ENCODE assay signal across 23 mouse cellular contexts in the genomic region with DNA sequence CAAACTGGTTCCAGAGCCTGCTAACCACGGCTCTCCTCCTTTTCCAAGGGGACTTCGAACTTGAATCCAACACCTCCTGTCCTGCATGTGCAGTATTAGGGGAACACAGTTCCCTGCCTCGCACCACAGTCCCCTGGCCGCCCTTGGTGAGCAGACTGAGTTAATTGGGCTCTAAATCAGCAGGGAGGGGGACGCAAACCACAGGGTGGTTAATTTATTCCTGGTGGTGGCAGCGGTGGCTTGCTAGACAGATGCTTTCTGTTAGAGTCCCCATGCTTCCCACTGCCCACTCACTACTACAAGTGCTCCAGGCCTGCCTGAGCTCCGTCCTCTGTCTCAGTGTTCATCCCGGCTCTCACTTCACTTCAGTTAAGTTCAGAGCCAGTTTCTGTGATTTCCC.
A peak's percentile ranks its signal among the peaks of the same experiment; 100 is the strongest.
DNase-seq lines count a peak whose midpoint lies in the region; ATAC-seq and TF ChIP-seq lines count a peak whose summit lies in the region.
"Had no signal": no experiment of that assay in that cellular context is flagged by ENCODE, and none has a peak within 500 bp of the region (broad histone marks: within the 10 kb centered on the region; RNA-seq: fewer than 3 reads in every experiment).

No protein-coding gene starts in this region.

- 0 out of 2 replicates have a peak, but pooled peaks have one; percentile 11 for TF ChIP-seq CTCF in kidney, postnatal 0 days (IDR thresholded peaks at IDR 0.05; ENCODE audit: low read depth)
- peak; percentile 24; the same call in 1 of the 2 replicates for TF ChIP-seq CTCF in stomach, postnatal 0 days (IDR thresholded peaks at IDR 0.05; ENCODE audit: low read depth)

- no peak for ATAC-seq in kidney, postnatal 0 days (replicated peaks; ENCODE audit: low FRiP score, low read depth)
- no peak for ATAC-seq in embryonic facial prominence, embryonic 11.5 days (replicated peaks; ENCODE audit: insufficient number of reproducible peaks, low FRiP score, low TSS enrichment, low read depth)
- ATAC-seq in stomach, postnatal 0 days (ENCODE audit: low FRiP score, low TSS enrichment), result no peak
- no peak for ATAC-seq in liver, embryonic 11.5 days (replicated peaks; ENCODE audit: low FRiP score)
- ATAC-seq: CD4-positive, CD25-positive, alpha-beta regulatory T cell, adult 4 months; forebrain, postnatal 0 days; intestine, embryonic 16.5 days had no signal

- 42% methylated on average over 8 of the region's 8 CpGs for WGBS in kidney, postnatal 0 days
- WGBS in embryonic facial prominence, embryonic 11.5 days, result 39% methylated on average over 8 of the region's 8 CpGs
- 76% methylated on average over 8 of the region's 8 CpGs for WGBS in stomach, postnatal 0 days
- 56% methylated on average over 8 of the region's 8 CpGs for WGBS in liver, embryonic 11.5 days

- no peaks in the 10 kb centered on the region for H3K36me3 ChIP-seq in kidney, postnatal 0 days (ENCODE audit: insufficient read depth, low read length)
- no peaks in the 10 kb centered on the region for H3K36me3 ChIP-seq in embryonic facial prominence, embryonic 11.5 days (replicated peaks; ENCODE audit: control insufficient read depth, insufficient read depth, low read depth, low read length)
- H3K36me3 ChIP-seq in stomach, postnatal 0 days (ENCODE audit: control insufficient read depth, insufficient read depth, low read length), result no peaks in the 10 kb centered on the region
- no peaks in the 10 kb centered on the region for H3K36me3 ChIP-seq in liver, embryonic 11.5 days (ENCODE audit: control insufficient read depth, insufficient read depth, low read length)
- H3K36me3 ChIP-seq: embryonic facial prominence, embryonic 12.5 days; forebrain, embryonic 12.5 days; G1E; heart, embryonic 12.5 days; hindbrain, embryonic 15.5 days had no signal

- H3K4me2 ChIP-seq in kidney, postnatal 0 days (ENCODE audit: low read length), result no peak overlapping the region
- H3K4me2 ChIP-seq in embryonic facial prominence, embryonic 11.5 days (ENCODE audit: low read depth, low read length), result no peak overlapping the region
- no peak overlapping the region for H3K4me2 ChIP-seq in stomach, postnatal 0 days (replicated peaks; ENCODE audit: low read depth)
- no peak overlapping the region for H3K4me2 ChIP-seq in liver, embryonic 11.5 days
- H3K4me2 ChIP-seq: embryonic facial prominence, embryonic 12.5 days; forebrain, embryonic 12.5 days; heart, embryonic 12.5 days; hindbrain, embryonic 15.5 days had no signal

- peak; percentile 38 for DNase-seq in embryo, embryonic 10 days (ENCODE audit: low spot score)
- no peak for DNase-seq in embryo, embryonic 9.5 days (ENCODE audit: extremely low spot score)
- no peak for DNase-seq in kidney, postnatal 0 days (ENCODE audit: low spot score)
- no peak for DNase-seq in kidney, adult 11 months
- DNase-seq in embryonic facial prominence, embryonic 11.5 days (ENCODE audit: low spot score), result peak; percentile 53
- no peak for DNase-seq in stomach, postnatal 0 days (ENCODE audit: low spot score)
- DNase-seq in liver, embryonic 11.5 days (ENCODE audit: low spot score), result no peak
- DNase-seq in MN1 (ENCODE audit: low spot score), result no peak
- DNase-seq: adrenal gland, postnatal 10 days; B cell, adult 2 months; cerebellum, adult 18-20 months; cerebellum, adult 9-11 months; forebrain, postnatal 0 days; gastrocnemius, postnatal 10 days; heart, adult 2 months; heart, postnatal 36 days had no signal

- no peaks in the 10 kb centered on the region for H3K9me3 ChIP-seq in kidney, postnatal 0 days (replicated peaks; ENCODE audit: low read length)
- no peaks in the 10 kb centered on the region for H3K9me3 ChIP-seq in embryonic facial prominence, embryonic 11.5 days (replicated peaks; ENCODE audit: control insufficient read depth, low read length)
- no peaks in the 10 kb centered on the region for H3K9me3 ChIP-seq in stomach, postnatal 0 days (ENCODE audit: control insufficient read depth, low read length)
- H3K9me3 ChIP-seq in liver, embryonic 11.5 days (ENCODE audit: control insufficient read depth, low read length), result no peaks in the 10 kb centered on the region
- H3K9me3 ChIP-seq: embryonic facial prominence, embryonic 12.5 days; forebrain, embryonic 12.5 days; hindbrain, embryonic 15.5 days had no signal

- no peak overlapping the region for H3K4me3 ChIP-seq in kidney, postnatal 0 days (replicated peaks; ENCODE audit: low read depth, low read length)
- H3K4me3 ChIP-seq in embryonic facial prominence, embryonic 11.5 days (ENCODE audit: low read depth, low read length), result no peak overlapping the region
- no peak overlapping the region for H3K4me3 ChIP-seq in stomach, postnatal 0 days (ENCODE audit: low read depth, low read length)
- no peak overlapping the region for H3K4me3 ChIP-seq in liver, embryonic 11.5 days (ENCODE audit: low read depth, low read length)
- H3K4me3 ChIP-seq: embryonic facial prominence, embryonic 12.5 days; forebrain, embryonic 12.5 days; heart, adult 2 months; heart, embryonic 12.5 days; hindbrain, embryonic 15.5 days had no signal

- H3K27ac ChIP-seq in kidney, postnatal 0 days, result no peak overlapping the region
- H3K27ac ChIP-seq in embryonic facial prominence, embryonic 11.5 days (replicated peaks; ENCODE audit: low read depth, low read length), result no peak overlapping the region
- no peak overlapping the region for H3K27ac ChIP-seq in stomach, postnatal 0 days (replicated peaks)
- H3K27ac ChIP-seq in liver, embryonic 11.5 days (ENCODE audit: low read depth, low read length), result no peak overlapping the region
- H3K27ac ChIP-seq: embryonic facial prominence, embryonic 12.5 days; forebrain, embryonic 12.5 days; heart, adult 2 months; hindbrain, embryonic 15.5 days had no signal

- H3K9ac ChIP-seq in kidney, postnatal 0 days (ENCODE audit: low read depth, low read length), result no peak overlapping the region
- H3K9ac ChIP-seq in embryonic facial prominence, embryonic 11.5 days (replicated peaks; ENCODE audit: low read length), result no peak overlapping the region
- no peak overlapping the region for H3K9ac ChIP-seq in stomach, postnatal 0 days (ENCODE audit: low read length)
- H3K9ac ChIP-seq in liver, embryonic 11.5 days (ENCODE audit: low read depth, low read length), result no peak overlapping the region
- H3K9ac ChIP-seq: embryonic facial prominence, embryonic 12.5 days; forebrain, embryonic 12.5 days; forebrain, postnatal 0 days; heart, embryonic 12.5 days; hindbrain, embryonic 15.5 days had no signal

- H3K4me1 ChIP-seq in kidney, postnatal 0 days (replicated peaks; ENCODE audit: insufficient read depth, low read length), result peaks cover 3% of the 10 kb centered on the region; the same call in 1 of the 2 replicates
- no peaks in the 10 kb centered on the region for H3K4me1 ChIP-seq in embryonic facial prominence, embryonic 11.5 days (ENCODE audit: control insufficient read depth, insufficient read depth, low read length)
- no peaks in the 10 kb centered on the region for H3K4me1 ChIP-seq in stomach, postnatal 0 days (replicated peaks; ENCODE audit: control insufficient read depth, insufficient read depth)
- no peaks in the 10 kb centered on the region for H3K4me1 ChIP-seq in liver, embryonic 11.5 days (replicated peaks; ENCODE audit: control insufficient read depth, insufficient read depth, low read length)
- H3K4me1 ChIP-seq: embryonic facial prominence, embryonic 12.5 days; forebrain, embryonic 12.5 days; hindbrain, embryonic 15.5 days had no signal

- no peaks in the 10 kb centered on the region; the same call in 1 of the 2 replicates for H3K27me3 ChIP-seq in kidney, postnatal 0 days (ENCODE audit: insufficient read depth, low read length)
- H3K27me3 ChIP-seq in embryonic facial prominence, embryonic 11.5 days (ENCODE audit: control insufficient read depth, insufficient read depth, low read length), result no peaks in the 10 kb centered on the region
- no peaks in the 10 kb centered on the region for H3K27me3 ChIP-seq in stomach, postnatal 0 days (ENCODE audit: control insufficient read depth, insufficient read depth, low read length)
- H3K27me3 ChIP-seq in liver, embryonic 11.5 days (replicated peaks; ENCODE audit: control insufficient read depth, insufficient read depth, low read length), result no peaks in the 10 kb centered on the region
- H3K27me3 ChIP-seq: embryonic facial prominence, embryonic 12.5 days; hindbrain, embryonic 15.5 days had no signal

- TF ChIP-seq EP300 in stomach, postnatal 0 days (optimal IDR thresholded peaks at IDR 0.05), result no peak

Comparison
In these comparisons a context has a peak if more than half of its experiments do, and no peak if none do; other contexts are left out.
1. DNase-seq: peak in embryo, embryonic 10 days (single experiment) and embryonic facial prominence, embryonic 11.5 days (single experiment); none in embryo, embryonic 9.5 days (single experiment), kidney, postnatal 0 days (single experiment), kidney, adult 11 months (single experiment), stomach, postnatal 0 days (single experiment), liver, embryonic 11.5 days (single experiment) and MN1 (single experiment).